Mouse (Mus musculus) lung, adult 10 weeks (tissue): ENCODE results near the gene Trex1. TPM values are rescaled to one million over a fixed set of nuclear protein-coding genes. Genes with fewer than 3 reads are reported as not detected.

Experiments used
- polyA plus RNA-seq: library from polyadenylated mRNA; stranded (reverse); fragments of 350-450 nt; fragmentation: Illumina TruSeq; extraction: RNeasy Lipid Tissue Mini Kit (QIAGEN cat#74804); gene quantifications from one replicate; pipeline ENCODE4 v1.2.3, GENCODE M21; 2014; ENCODE audit warnings: low read depth, low replicate concordance; ENCODE audit not compliant: insufficient read depth

The Trex1 gene
- polyA plus RNA-seq = 21.7 TPM

GRCm38 (mm10) chr9:109059136-109059903 is at the start of gene Trex1:
Trex1 (minus strand) TSS chr9:109059734.

GRCm38 (mm10) chr9:109095137-109095982 is 35.8 kb upstream of the Trex1 start, which contains the start of gene Plxnb1:
Plxnb1 (plus strand) TSS chr9:109095389.

DNA sequence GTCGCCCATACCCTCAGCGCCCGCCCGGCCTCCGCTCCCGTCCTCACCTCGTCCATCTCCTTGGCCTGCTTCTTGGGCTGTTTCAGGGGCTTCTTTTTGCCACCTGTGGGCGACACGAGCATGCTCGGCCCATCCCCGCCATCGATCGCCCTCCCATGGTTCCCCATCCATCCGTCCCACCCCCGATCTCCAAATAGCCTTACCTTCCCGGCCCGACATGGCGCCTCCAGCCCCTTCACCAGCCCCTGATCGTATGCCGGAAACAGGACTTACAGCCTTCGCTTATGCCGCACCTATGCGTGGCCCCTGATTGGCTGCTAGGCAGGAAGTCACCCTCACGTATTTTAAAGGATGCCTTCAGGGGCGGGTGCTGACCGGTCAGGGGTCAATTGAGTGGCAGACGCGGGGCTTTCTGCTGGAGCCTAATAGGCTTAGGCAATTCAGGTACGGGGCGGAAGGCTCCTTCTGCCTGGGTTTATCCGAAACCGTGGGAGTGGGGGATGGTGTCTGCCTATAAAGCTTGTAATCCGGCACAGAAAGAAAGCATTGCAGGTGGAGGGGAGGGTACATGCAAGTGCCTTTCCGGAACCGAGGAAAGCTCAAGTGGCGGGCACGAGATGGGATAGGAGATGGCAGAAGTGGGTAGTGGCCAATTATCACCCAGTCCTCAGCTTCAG is 22.7 kb upstream of the Trex1 start, which contains the start of the genes Ccdc51 and Tma7:
TSS of gene Ccdc51 (plus strand) at position 370 of the 677 bp plus-strand sequence.
TSS of gene Tma7 (minus strand) at position 464 of the 677 bp plus-strand sequence.

GRCm38 (mm10) chr9:109073661-109074573 is 14.4 kb upstream of the Trex1 start, which contains the start of gene Atrip:
Atrip (minus strand) TSS chr9:109074124.

DNA sequence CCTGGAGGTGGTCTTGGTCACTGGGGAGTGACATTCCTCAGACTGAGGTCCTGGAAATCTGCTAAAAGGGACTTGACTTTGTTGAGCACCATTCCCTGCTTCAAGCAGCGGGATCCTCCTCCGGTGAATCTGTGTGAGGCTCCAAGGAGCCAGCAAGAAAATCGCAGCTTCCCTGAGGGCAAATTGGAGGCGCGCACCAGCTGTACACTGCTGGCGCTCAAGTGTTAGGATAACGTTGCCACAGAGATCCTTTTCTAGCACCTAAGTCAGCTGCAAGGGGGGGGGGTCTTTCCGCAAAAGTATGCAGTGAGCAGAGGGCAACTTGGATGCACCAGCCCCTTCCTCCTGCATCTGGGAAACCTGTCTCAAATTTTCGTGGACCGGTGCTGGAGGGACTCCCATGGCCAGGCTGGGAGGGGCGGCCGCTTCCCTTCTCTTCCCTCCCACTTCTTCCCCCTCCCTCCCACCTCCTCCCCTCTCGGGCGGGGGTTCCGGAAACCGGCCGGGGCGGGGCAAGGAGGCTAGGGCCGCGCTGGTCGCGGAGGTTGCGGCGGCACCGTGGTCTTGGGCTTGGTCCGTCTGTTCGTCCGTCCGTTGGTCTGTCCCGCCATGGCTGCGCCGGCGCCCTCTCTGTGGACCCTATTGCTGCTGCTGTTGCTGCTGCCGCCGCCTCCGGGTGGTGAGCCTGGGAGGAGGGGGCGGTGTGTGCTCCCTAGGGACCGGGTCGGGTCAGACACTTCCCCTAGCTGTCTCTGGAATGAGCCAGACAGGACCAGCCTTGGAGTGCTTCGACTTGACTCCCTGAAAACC is 21.2 kb downstream of the Trex1 start, which contains the start of gene Shisa5:
TSS of gene Shisa5 (plus strand) at position 480 of the 810 bp plus-strand sequence.

Other genes starting within 250 kb of the Trex1 start
- 0.03 TPM for gene Celsr3, start 233.4 kb downstream of the Trex1 start, polyA plus RNA-seq
- 7.2 TPM for gene Slc26a6, start 206.5 kb downstream of the Trex1 start, polyA plus RNA-seq
- not detected for gene Tmem89, start 145.1 kb downstream of the Trex1 start, polyA plus RNA-seq
- gene Uqcrc1, start 123.1 kb downstream of the Trex1 start, polyA plus RNA-seq = 127 TPM
- gene Col7a1, start 106.1 kb downstream of the Trex1 start, polyA plus RNA-seq = 3.0 TPM
- 0.21 TPM for gene Ucn2, start 73.7 kb downstream of the Trex1 start, polyA plus RNA-seq
- gene Pfkfb4, start 68.0 kb downstream of the Trex1 start, polyA plus RNA-seq = 19.0 TPM
- 219 TPM for gene Shisa5, start 21.2 kb downstream of the Trex1 start, polyA plus RNA-seq
- 5.9 TPM for gene Atrip, start 14.4 kb upstream of the Trex1 start, polyA plus RNA-seq
- 4.3 TPM for gene Ccdc51, start 22.8 kb upstream of the Trex1 start, polyA plus RNA-seq
- 289 TPM for gene Tma7, start 22.9 kb upstream of the Trex1 start, polyA plus RNA-seq
- gene Plxnb1, start 35.7 kb upstream of the Trex1 start, polyA plus RNA-seq = 10.0 TPM
- gene Fbxw21, start 102.3 kb upstream of the Trex1 start, polyA plus RNA-seq = not detected
- gene Fbxw13, start 136.2 kb upstream of the Trex1 start, polyA plus RNA-seq = not detected
- gene Fbxw20, start 175.0 kb upstream of the Trex1 start, polyA plus RNA-seq = not detected
- not detected for gene Fbxw14, start 227.9 kb upstream of the Trex1 start, polyA plus RNA-seq